Mouse (Mus musculus) liver, adult 2 months (tissue): ENCODE data around the gene Tfdp1. TPM values are rescaled to one million over a fixed set of nuclear protein-coding genes. Genes with fewer than 3 reads are reported as not detected.

Experiments used
- DNase-seq: peaks from one replicate; pipeline ENCODE4 v3.0.0-alpha.2; 2011; ENCODE audit warnings: low read depth, low spot score; ENCODE audit errors: extremely low read depth
- H3K27ac ChIP-seq: fragments of 200-500 bp; replicated peaks from 2 replicates; pipeline ENCODE4 v1.5.1; 2012; ENCODE audit warnings: low read depth, mild to moderate bottlenecking, control low read depth, inconsistent platforms, low read length; ENCODE audit not compliant: insufficient read depth
- H3K27me3 ChIP-seq: fragments of 200-500 bp; 2 replicates; pipeline ENCODE4 v1.6.1; 2012; ENCODE audit warnings: mild to moderate bottlenecking, moderate library complexity, low read length, inconsistent platforms; ENCODE audit not compliant: control insufficient read depth, insufficient read depth
- H3K36me3 ChIP-seq: fragments of 200-500 bp; 2 replicates; pipeline ENCODE4 v1.6.1; 2012; ENCODE audit warnings: low read length, inconsistent platforms; ENCODE audit not compliant: control insufficient read depth, insufficient read depth
- H3K4me1 ChIP-seq: fragments of 200-500 bp; 2 replicates; pipeline ENCODE4 v1.6.1; 2011; ENCODE audit warnings: low read length; ENCODE audit not compliant: control insufficient read depth, insufficient read depth
- H3K4me3 ChIP-seq: fragments of 200-500 bp; 2 replicates; pipeline ENCODE4 v1.5.1; 2011; ENCODE audit warnings: low read depth, mild to moderate bottlenecking, control low read depth, low read length, moderate library complexity; ENCODE audit not compliant: insufficient read depth
- H3K79me2 ChIP-seq: fragments of 200-500 bp; 2 replicates; pipeline ENCODE4 v1.6.1; 2012; ENCODE audit warnings: inconsistent platforms, mild to moderate bottlenecking, low read length, moderate library complexity; ENCODE audit not compliant: control insufficient read depth, insufficient read depth
- H3K9ac ChIP-seq: fragments of 200-500 bp; 2 replicates; pipeline ENCODE4 v1.6.1; 2012; ENCODE audit warnings: low read depth, mild to moderate bottlenecking, control low read depth, inconsistent platforms, low read length
- CTCF ChIP-seq: fragments of 200-500 bp; IDR thresholded peaks from 2 replicates; pipeline ENCODE4 v1.5.1; 2011; ENCODE audit warnings: low read depth, low read length, control low read depth
- POLR2A ChIP-seq: fragments of 200-500 bp; IDR thresholded peaks from 2 replicates; pipeline ENCODE4 v1.6.1; 2011; ENCODE audit warnings: low read length, control low read depth; ENCODE audit not compliant: insufficient read depth; ENCODE audit errors: extremely low read depth
- WGBS: fragments of 180-500 bp; shearing (Covaris S2); methylation state at CpG from one replicate; pipeline ENCODE4 v1.1.7; 2018; 5-methylcytosine and 5-hydroxymethylcytosine counted together
- polyA plus RNA-seq: library from polyadenylated mRNA; depleted of rRNA; stranded (reverse); fragments of >200 nt; gene quantifications from 2 replicates; pipeline ENCODE4 v1.2.3, GENCODE M21; 2012; rRNA removed
- total RNA-seq: library from RNA; depleted of rRNA; stranded (reverse); fragments of >200 nt; gene quantifications from 2 replicates; pipeline ENCODE4 v1.2.3, GENCODE M21; 2014; rRNA removed

Tfdp1 gene
- total and polyA plus RNA-seq, 2 experiments: 12.9 to 13.2 TPM

DNA sequence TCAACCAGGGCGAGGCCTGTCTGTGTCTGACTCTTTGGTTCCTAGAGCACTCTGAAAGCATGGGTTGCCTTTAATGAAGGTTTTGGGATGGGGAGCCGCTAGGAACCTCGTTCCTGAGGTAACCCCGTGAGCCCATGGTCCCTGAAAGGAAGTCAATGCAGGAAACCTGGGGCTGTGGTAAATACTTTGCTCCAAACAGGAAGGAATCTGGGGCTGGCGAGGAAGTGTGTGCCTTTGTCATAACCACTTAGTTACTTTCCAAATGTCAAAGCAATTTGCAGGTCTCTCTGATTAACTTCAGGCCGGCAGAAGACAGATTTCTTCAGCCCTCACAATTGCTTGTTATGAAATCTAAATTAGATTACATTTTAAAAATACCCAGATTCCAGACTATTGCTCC lies 88.8 kb downstream of the Tfdp1 start:
- 71% methylated on average over 6 of the region's 6 CpGs for WGBS
- DNase-seq: no peak
- no peak for TF ChIP-seq POLR2A
- TF ChIP-seq CTCF: no peak
- Histone ChIP-seq H3K36me3 (no peaks in the 10 kb centered on the region), H3K27ac (no peak overlapping the region), H3K4me3 (no peak overlapping the region), H3K79me2 (no peaks in the 10 kb centered on the region), H3K4me1 (no peaks in the 10 kb centered on the region), H3K9ac (no peak overlapping the region), H3K27me3 (no peaks in the 10 kb centered on the region)

Other genes starting within 250 kb of the Tfdp1 start
- gene Pcid2, start 233.3 kb upstream of the Tfdp1 start, total RNA-seq: 7.0 and 11.2 TPM in 2 replicates
- gene Pcid2, start 233.3 kb upstream of the Tfdp1 start, polyA plus RNA-seq: 11.6 and 12.2 TPM in 2 replicates
- 85.4 and 95.0 TPM in 2 replicates for gene Cul4a, start 233.1 kb upstream of the Tfdp1 start, total RNA-seq
- 42.4 and 46.0 TPM in 2 replicates for gene Cul4a, start 233.1 kb upstream of the Tfdp1 start, polyA plus RNA-seq
- 381 and 420 TPM in 2 replicates for gene Lamp1, start 179.6 kb upstream of the Tfdp1 start, total RNA-seq
- 563 and 625 TPM in 2 replicates for gene Lamp1, start 179.6 kb upstream of the Tfdp1 start, polyA plus RNA-seq
- gene Grtp1, start 138.1 kb upstream of the Tfdp1 start, total RNA-seq: 25.3 and 25.5 TPM in 2 replicates
- gene Grtp1, start 138.1 kb upstream of the Tfdp1 start, polyA plus RNA-seq: 28.3 and 30.3 TPM in 2 replicates
- gene Adprhl1, start 84.6 kb upstream of the Tfdp1 start, total RNA-seq: 0.74 TPM in 1 of 2 replicates, not detected in the other
- gene Adprhl1, start 84.6 kb upstream of the Tfdp1 start, polyA plus RNA-seq: not detected in 2 replicates
- 10.6 and 10.7 TPM in 2 replicates for gene Dcun1d2, start 50.6 kb upstream of the Tfdp1 start, total RNA-seq
- gene Dcun1d2, start 50.6 kb upstream of the Tfdp1 start, polyA plus RNA-seq: 11.0 and 13.1 TPM in 2 replicates
- gene Tmco3, start 50.6 kb upstream of the Tfdp1 start, total RNA-seq: 5.1 and 5.5 TPM in 2 replicates
- gene Tmco3, start 50.6 kb upstream of the Tfdp1 start, polyA plus RNA-seq: 7.0 and 9.0 TPM in 2 replicates
- gene Atp4b, start 58.1 kb downstream of the Tfdp1 start, total RNA-seq: not detected in 2 replicates
- not detected in 2 replicates for gene Atp4b, start 58.1 kb downstream of the Tfdp1 start, polyA plus RNA-seq
- not detected in 2 replicates for gene Grk1, start 66.3 kb downstream of the Tfdp1 start, total RNA-seq
- not detected in 2 replicates for gene Grk1, start 66.3 kb downstream of the Tfdp1 start, polyA plus RNA-seq
- not detected in 2 replicates for gene Tmem255b, start 96.4 kb downstream of the Tfdp1 start, total RNA-seq
- gene Tmem255b, start 96.4 kb downstream of the Tfdp1 start, polyA plus RNA-seq: 0.19 and 0.35 TPM in 2 replicates
- gene Gas6, start 155.7 kb downstream of the Tfdp1 start, total RNA-seq: 23.9 and 25.5 TPM in 2 replicates
- 36.6 and 50.5 TPM in 2 replicates for gene Gas6, start 155.7 kb downstream of the Tfdp1 start, polyA plus RNA-seq
- gene 1700029H14Rik, start 223.7 kb downstream of the Tfdp1 start, total RNA-seq: not detected in 2 replicates
- gene 1700029H14Rik, start 223.7 kb downstream of the Tfdp1 start, polyA plus RNA-seq: not detected in 2 replicates